Mouse (Mus musculus): ENCODE results near the gene Podn.

Gene Podn

GRCm38 (mm10) chr4:108005328-108005727 is 90.9 kb downstream of the Podn start:
- no peak for DNase-seq (ENCODE audit: low read depth)

GRCm38 (mm10) chr4:107999380-107999779 is 96.9 kb downstream of the Podn start:
- no peak for DNase-seq (ENCODE audit: low read depth)

GRCm38 (mm10) chr4:107998641-107999332 is 97.5 kb downstream of the Podn start:
- DNase-seq (ENCODE audit: low read depth): no peak

- DNase-seq (ENCODE audit: low read depth): no peak
Measured at GRCm38 (mm10) chr4:107996418-107996986, 99.7 kb downstream of the Podn start.

- DNase-seq (ENCODE audit: low read depth): no peak
Measured at GRCm38 (mm10) chr4:107995727-107996126, 100.5 kb downstream of the Podn start.

- DNase-seq (ENCODE audit: low read depth): no peak
Measured at GRCm38 (mm10) chr4:107995011-107995410, 101.2 kb downstream of the Podn start.

GRCm38 (mm10) chr4:107991879-107992278 is 104.4 kb downstream of the Podn start:
- DNase-seq (ENCODE audit: low read depth): no peak

GRCm38 (mm10) chr4:107990818-107991217 is 105.4 kb downstream of the Podn start:
- DNase-seq (ENCODE audit: low read depth): no peak

GRCm38 (mm10) chr4:107988931-107989330 is 107.3 kb downstream of the Podn start:
- peak; percentile 52 for DNase-seq (ENCODE audit: low read depth)

- DNase-seq (ENCODE audit: low read depth): no peak
Measured at GRCm38 (mm10) chr4:107986386-107987168, 109.7 kb downstream of the Podn start.

GRCm38 (mm10) chr4:107985812-107986211 is 110.4 kb downstream of the Podn start:
- DNase-seq (ENCODE audit: low read depth): no peak

- DNase-seq (ENCODE audit: low read depth): no peak
Measured at GRCm38 (mm10) chr4:107984282-107984981, 111.8 kb downstream of the Podn start.

GRCm38 (mm10) chr4:107983717-107984116 is 112.5 kb downstream of the Podn start:
- no peak for DNase-seq (ENCODE audit: low read depth)

- DNase-seq (ENCODE audit: low read depth): no peak
Measured at GRCm38 (mm10) chr4:107980002-107980600, 116.1 kb downstream of the Podn start.

- no peak for DNase-seq (ENCODE audit: low read depth)
Measured at GRCm38 (mm10) chr4:107979530-107979929, 116.7 kb downstream of the Podn start.

- no peak for DNase-seq (ENCODE audit: low read depth)
Measured at GRCm38 (mm10) chr4:107977593-107977992, 118.7 kb downstream of the Podn start.

GRCm38 (mm10) chr4:107975004-107975403 is 121.2 kb downstream of the Podn start:
- DNase-seq (ENCODE audit: low read depth): no peak

GRCm38 (mm10) chr4:107974527-107974926 is 121.7 kb downstream of the Podn start:
- DNase-seq (ENCODE audit: low read depth): no peak

GRCm38 (mm10) chr4:107971162-107971561 is 125.1 kb downstream of the Podn start:
- DNase-seq (ENCODE audit: low read depth): no peak

- no peak for DNase-seq (ENCODE audit: low read depth)
Measured at GRCm38 (mm10) chr4:107969781-107970180, 126.5 kb downstream of the Podn start.

GRCm38 (mm10) chr4:107967966-107968682 is 128.1 kb downstream of the Podn start, which contains the start of gene Slc1a7:
Gene Slc1a7, plus strand, starts transcription at chr4:107968332.
- no peak for DNase-seq (ENCODE audit: low read depth)
